Mouse (Mus musculus): Measurements from ENCODE around the gene Thbs3. TPM values are rescaled to one million over a fixed set of nuclear protein-coding genes. Genes with fewer than 3 reads are reported as not detected.

The Thbs3 gene
- polyA plus RNA-seq, 1 experiment: 0.07 TPM

DNA sequence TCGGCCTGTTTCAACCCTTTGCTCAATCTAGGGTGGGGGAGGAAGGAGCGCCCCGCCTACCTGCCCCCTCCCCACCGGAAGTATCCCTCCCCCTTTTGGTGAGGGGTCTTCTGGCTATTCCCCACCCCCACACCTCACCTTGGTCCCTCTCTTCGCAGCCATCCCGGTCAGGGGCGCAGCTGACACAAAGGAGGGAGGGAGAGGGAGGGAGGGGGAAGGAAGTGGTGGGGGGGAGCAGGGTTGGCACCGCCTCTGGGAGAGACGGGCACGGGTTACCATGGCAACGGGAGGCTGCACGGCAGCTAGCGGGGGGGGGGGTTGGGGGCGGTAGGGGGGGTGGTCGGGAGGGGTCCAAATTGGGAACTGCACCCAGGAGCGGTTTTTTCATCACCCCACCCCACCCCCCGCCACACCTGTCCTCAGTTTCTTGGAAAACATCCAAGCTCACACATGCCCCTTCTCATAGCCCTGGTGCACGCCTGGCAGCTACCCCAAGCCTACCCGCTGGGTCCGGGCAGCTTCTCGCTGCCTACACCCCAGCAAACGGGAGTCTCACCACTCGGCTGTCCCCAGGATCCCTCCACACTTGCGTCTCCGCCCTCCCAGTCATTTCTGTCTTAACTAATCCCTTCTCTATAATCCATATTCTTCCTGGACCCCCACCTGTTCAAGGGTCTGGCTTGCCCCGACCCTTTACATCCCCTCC is 30.2 kb downstream of the Thbs3 start:
- Histone ChIP-seq H3K9me3 (no peaks in the 10 kb centered on the region), H3K36me3 (replicated peaks; ENCODE audit: low read length) (peaks cover 26% of the 10 kb centered on the region), H3K27me3 (replicated peaks) (no peaks in the 10 kb centered on the region), H3K4me1 (peaks cover 74% of the 10 kb centered on the region), H3K4me3 (replicated peaks) (peak overlapping the region; percentile 95)
- no peak for TF ChIP-seq FLI1 (IDR thresholded peaks at IDR 0.05; ENCODE audit: low read length)
- TF ChIP-seq GATA1 (IDR thresholded peaks at IDR 0.05; ENCODE audit: borderline replicate concordance, low read length): no peak

DNA sequence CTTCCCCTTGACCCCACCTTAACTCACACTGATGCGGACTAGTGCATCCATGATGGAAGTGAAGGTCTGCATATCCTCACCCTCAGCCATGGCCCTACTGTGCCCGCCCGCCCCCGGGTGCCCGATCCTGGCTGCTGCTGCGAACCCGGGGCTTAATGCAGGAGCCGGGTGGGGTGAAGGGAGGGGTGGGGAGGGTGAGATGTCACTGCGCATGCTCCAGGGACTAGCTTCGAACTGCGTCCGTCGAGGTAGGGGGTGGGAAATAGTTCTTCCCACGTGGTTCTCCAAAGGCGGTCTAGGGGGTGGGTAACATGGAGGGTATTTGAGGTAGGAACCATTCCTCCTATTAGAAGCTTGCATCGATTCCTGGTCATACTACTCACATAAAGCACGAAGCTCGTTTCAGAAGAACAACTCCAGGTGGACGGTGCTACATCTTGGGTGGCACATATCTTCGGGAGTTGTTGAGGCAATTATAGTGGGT is 30.8 kb downstream of the Thbs3 start, which contains the start of gene Krtcap2:
TSS of gene Krtcap2 (plus strand) at position 279 of the 484 bp plus-strand sequence.
- H3K9me3 ChIP-seq: no peaks in the 10 kb centered on the region
- H3K4me1 ChIP-seq: peaks cover 80% of the 10 kb centered on the region
- H3K27me3 ChIP-seq (replicated peaks): no peaks in the 10 kb centered on the region
- peaks cover 26% of the 10 kb centered on the region for H3K36me3 ChIP-seq (replicated peaks; ENCODE audit: low read length)
- peak within 1 kb of the TSS; percentile 95 for H3K4me3 ChIP-seq (replicated peaks)
- TF ChIP-seq FLI1 (IDR thresholded peaks at IDR 0.05; ENCODE audit: low read length): no peak
- TF ChIP-seq GATA1 (IDR thresholded peaks at IDR 0.05; ENCODE audit: borderline replicate concordance, low read length): no peak

GRCm38 (mm10) chr3:89246261-89247100 is 31.5 kb downstream of the Thbs3 start, which contains the start of gene Trim46:
TSS of gene Trim46 (minus strand) at chr3:89246309.
- Histone ChIP-seq H3K4me3 (replicated peaks) (peak within 1 kb of the TSS; percentile 95), H3K36me3 (replicated peaks; ENCODE audit: low read length) (peaks cover 26% of the 10 kb centered on the region), H3K9me3 (no peaks in the 10 kb centered on the region), H3K27me3 (replicated peaks) (peaks cover under 1% of the 10 kb centered on the region), H3K4me1 (peaks cover 88% of the 10 kb centered on the region)
- TF ChIP-seq GATA1 (IDR thresholded peaks at IDR 0.05; ENCODE audit: borderline replicate concordance, low read length) (no peak), FLI1 (IDR thresholded peaks at IDR 0.05; ENCODE audit: low read length) (no peak)

- peak overlapping the region; percentile 95 for H3K4me3 ChIP-seq (replicated peaks)
- H3K4me1 ChIP-seq: peaks cover 88% of the 10 kb centered on the region
- no peaks in the 10 kb centered on the region for H3K9me3 ChIP-seq
- peaks cover 19% of the 10 kb centered on the region for H3K36me3 ChIP-seq (replicated peaks; ENCODE audit: low read length)
- no peak for TF ChIP-seq FLI1 (IDR thresholded peaks at IDR 0.05; ENCODE audit: low read length)
- TF ChIP-seq GATA1 (IDR thresholded peaks at IDR 0.05; ENCODE audit: borderline replicate concordance, low read length): no peak
- peaks cover 11% of the 10 kb centered on the region for H3K27me3 ChIP-seq (replicated peaks)
Observed at GRCm38 (mm10) chr3:89247466-89247865, 32.5 kb downstream of the Thbs3 start.

- Histone ChIP-seq H3K4me1 (peaks cover 61% of the 10 kb centered on the region), H3K36me3 (replicated peaks; ENCODE audit: low read length) (peaks cover 19% of the 10 kb centered on the region), H3K9me3 (peaks cover 7% of the 10 kb centered on the region), H3K27me3 (replicated peaks) (peaks cover 19% of the 10 kb centered on the region), H3K4me3 (replicated peaks) (peak overlapping the region; percentile 85)
- TF ChIP-seq FLI1 (IDR thresholded peaks at IDR 0.05; ENCODE audit: low read length): no peak
- no peak for TF ChIP-seq GATA1 (IDR thresholded peaks at IDR 0.05; ENCODE audit: borderline replicate concordance, low read length)
Observed at GRCm38 (mm10) chr3:89250435-89251040, 35.6 kb downstream of the Thbs3 start.

DNA sequence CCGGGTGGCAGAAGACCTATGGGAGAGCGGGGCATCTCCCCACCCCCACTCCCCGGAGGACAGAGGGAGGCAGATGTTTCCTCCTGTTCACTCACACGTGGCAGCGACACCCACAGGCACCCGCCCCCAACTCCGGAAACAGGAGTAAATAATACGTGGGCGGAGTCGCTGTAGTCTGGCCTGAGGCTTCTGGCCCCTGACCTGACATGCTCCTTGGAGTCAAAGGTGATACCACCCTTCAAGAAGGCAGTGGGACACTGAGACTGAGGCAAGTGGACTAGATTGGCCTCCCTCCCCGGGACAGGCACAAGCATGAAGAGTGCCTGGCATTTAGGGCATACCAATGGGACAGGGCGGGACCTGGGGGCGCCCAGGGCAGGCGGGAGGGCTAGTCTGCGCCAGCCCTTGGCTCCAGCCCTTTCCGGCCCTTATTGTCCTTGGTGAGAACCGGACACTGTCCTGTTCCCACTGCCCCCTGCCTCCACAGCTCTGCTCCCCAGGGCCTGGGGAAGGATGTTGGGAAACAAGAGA is 36.5 kb downstream of the Thbs3 start:
- Histone ChIP-seq H3K4me3 (replicated peaks) (peak overlapping the region; percentile 85), H3K27me3 (replicated peaks) (peaks cover 19% of the 10 kb centered on the region), H3K36me3 (replicated peaks; ENCODE audit: low read length) (peaks cover 19% of the 10 kb centered on the region), H3K9me3 (peaks cover 7% of the 10 kb centered on the region), H3K4me1 (peaks cover 60% of the 10 kb centered on the region)
- TF ChIP-seq GATA1 (IDR thresholded peaks at IDR 0.05; ENCODE audit: borderline replicate concordance, low read length) (no peak), FLI1 (IDR thresholded peaks at IDR 0.05; ENCODE audit: low read length) (no peak)

GRCm38 (mm10) chr3:89254994-89255393 is 40.0 kb downstream of the Thbs3 start:
- Histone ChIP-seq H3K4me3 (replicated peaks) (no peak overlapping the region), H3K9me3 (peaks cover 7% of the 10 kb centered on the region), H3K27me3 (replicated peaks) (peaks cover 37% of the 10 kb centered on the region), H3K4me1 (peaks cover 55% of the 10 kb centered on the region), H3K36me3 (replicated peaks; ENCODE audit: low read length) (no peaks in the 10 kb centered on the region)
- TF ChIP-seq GATA1 (IDR thresholded peaks at IDR 0.05; ENCODE audit: borderline replicate concordance, low read length): no peak
- no peak for TF ChIP-seq FLI1 (IDR thresholded peaks at IDR 0.05; ENCODE audit: low read length)

DNA sequence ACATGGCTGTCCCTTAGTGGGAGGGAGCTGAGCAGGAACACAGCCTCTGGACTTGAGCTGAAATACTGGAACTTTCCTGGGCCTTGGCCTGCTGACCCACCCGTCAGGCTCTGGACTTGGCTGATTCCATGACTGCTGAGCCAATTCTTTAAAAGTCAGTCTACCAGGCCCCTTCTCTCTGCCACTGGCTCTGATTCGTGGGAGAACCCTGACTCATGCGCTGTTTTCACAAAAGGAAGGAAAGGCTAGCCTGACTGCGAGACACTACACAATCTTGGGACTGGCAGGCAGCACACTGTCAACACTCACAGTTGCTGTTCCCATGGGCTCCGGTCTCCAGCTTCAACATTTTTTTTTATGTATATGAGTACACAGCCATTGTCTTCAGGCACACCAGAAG is 41.2 kb downstream of the Thbs3 start:
- H3K4me3 ChIP-seq (replicated peaks): no peak overlapping the region
- TF ChIP-seq GATA1 (IDR thresholded peaks at IDR 0.05; ENCODE audit: borderline replicate concordance, low read length) (no peak), FLI1 (IDR thresholded peaks at IDR 0.05; ENCODE audit: low read length) (no peak)
- peaks cover 43% of the 10 kb centered on the region for H3K4me1 ChIP-seq
- H3K36me3 ChIP-seq (replicated peaks; ENCODE audit: low read length): no peaks in the 10 kb centered on the region
- H3K9me3 ChIP-seq: peaks cover 7% of the 10 kb centered on the region
- peaks cover 37% of the 10 kb centered on the region for H3K27me3 ChIP-seq (replicated peaks)

GRCm38 (mm10) chr3:89259076-89259475 is 44.1 kb downstream of the Thbs3 start, which contains the start of gene Dpm3:
TSS of gene Dpm3 (plus strand) at chr3:89259358.
- no peaks in the 10 kb centered on the region for H3K36me3 ChIP-seq (replicated peaks; ENCODE audit: low read length)
- 0 out of 2 replicates have a peak, but pooled peaks cover 1% of the 10 kb centered on the region for H3K9me3 ChIP-seq
- TF ChIP-seq GATA1 (IDR thresholded peaks at IDR 0.05; ENCODE audit: borderline replicate concordance, low read length) (no peak), FLI1 (IDR thresholded peaks at IDR 0.05; ENCODE audit: low read length) (no peak)
- no peak within 1 kb of the TSS for H3K4me3 ChIP-seq (replicated peaks)
- H3K27me3 ChIP-seq (replicated peaks): peaks cover 18% of the 10 kb centered on the region
- H3K4me1 ChIP-seq: peaks cover 45% of the 10 kb centered on the region
